Mouse (Mus musculus) embryo, embryonic 10.5 days (tissue): ENCODE results near the gene Olfr1269.

ENCODE experiments used
- DNase-seq: peaks from one replicate; pipeline ENCODE4 v3.0.0-alpha.2; 2015; ENCODE audit warnings: low spot score

Olfr1269 gene

DNA sequence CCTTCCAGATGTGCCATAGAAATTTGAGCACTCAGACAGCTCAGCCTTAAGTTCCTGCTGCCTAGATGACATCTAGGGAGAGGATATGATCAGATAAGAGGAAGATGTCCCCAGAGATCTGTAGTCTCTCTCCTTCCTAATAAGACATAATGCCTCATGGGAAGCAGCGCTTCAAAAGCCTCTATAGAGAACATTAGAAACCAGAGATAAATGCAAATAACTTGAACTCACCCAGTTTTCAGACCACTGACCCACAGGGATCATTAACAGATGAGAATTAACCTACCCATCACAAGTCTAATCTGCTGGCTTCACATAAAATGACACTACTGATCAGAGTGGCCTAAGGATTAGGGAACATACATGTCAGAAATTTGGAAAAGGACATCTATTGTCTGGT lies at the start of gene Olfr1269:
Gene Olfr1269 (minus strand): TSS at position 101 of the 400 bp plus-strand sequence.
- DNase-seq = no peak

DNA sequence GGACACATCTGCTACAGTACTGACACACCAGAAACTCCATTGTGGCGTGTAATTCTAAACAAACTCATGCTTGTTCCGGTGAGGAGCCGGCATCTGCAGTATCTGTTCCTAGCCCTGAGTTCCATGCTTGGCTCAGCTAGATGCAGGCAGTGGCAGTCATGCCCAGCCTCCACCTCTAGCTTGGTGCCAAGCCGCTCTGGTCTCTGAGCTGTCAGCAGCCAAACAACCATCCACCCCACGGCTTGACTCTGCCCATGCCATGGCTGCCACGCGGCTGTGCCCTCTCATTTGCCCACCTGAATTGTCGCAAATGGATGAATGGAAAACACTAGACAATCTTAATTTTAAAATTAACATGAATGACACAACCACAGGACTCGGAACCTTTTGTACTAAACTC lies 32.7 kb upstream of the Olfr1269 start:
- no peak for DNase-seq

DNA sequence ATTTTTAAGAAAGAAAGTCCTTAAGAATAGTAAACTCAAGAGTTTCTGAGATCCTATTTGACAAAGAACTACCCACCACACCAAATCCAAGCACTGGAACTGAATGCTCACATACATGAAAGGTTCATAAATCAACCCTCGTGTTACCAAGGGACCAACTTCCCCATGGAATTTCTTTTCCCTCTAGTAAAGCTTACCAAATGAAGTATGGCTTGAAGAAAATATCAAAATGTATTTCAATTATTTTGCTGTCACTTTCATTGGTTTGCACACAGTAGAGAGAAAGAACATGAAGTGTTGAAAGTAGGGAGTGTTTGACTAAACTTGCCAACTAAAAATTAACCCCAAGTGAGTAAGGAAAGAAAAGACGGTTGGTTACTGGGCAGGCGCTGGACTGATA lies 31.8 kb upstream of the Olfr1269 start, which contains the start of gene Olfr1270:
Gene Olfr1270 (minus strand): TSS at position 101 of the 400 bp plus-strand sequence.
- no peak for DNase-seq

DNA sequence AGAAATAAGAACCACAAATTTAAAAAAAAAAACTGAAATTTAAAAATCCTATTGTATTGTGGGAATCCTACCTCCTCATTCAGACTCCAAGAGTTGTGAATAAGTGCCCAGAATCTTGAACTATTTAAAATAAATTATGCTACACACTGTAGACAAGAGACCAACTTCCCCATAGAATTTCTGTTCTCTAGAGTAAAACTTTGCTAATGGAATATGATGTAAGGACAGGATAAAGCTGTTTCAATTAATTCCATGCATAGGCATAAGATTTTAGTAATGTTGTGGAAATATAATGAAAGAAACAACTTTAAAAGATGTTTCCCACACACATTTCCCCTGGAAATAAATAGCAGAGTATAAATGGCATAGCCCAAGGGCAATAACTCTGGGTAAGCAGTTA lies 21.0 kb upstream of the Olfr1269 start, which contains the start of gene Olfr32:
Gene Olfr32 (minus strand): TSS at position 101 of the 400 bp plus-strand sequence.
- DNase-seq = no peak

DNA sequence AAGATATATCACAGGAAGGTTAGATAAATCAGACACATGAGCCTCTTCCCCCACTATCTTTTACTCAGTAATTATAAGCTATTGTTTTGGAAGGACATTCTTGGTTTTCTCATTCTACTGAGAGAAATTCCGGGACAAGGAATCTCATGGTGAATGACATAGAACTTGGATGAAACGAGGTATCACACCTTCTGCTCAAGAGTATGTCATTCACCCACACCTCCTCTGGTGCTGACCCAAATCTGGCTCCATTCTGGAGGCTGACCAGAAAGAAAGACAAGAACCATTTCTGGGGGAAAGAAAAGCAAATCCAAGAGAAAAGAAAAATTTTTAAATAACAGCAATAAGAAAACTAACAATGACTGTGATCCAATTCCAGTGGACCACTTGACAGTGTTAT lies 51.1 kb downstream of the Olfr1269 start:
- no peak for DNase-seq
